Mouse (Mus musculus) ES-Bruce4 (cell line): ENCODE measurements at regions not wholly inside any gene's neighbourhood (a gene's known extent, or its start where the extent isn't known, plus 50 kb on each side); places are given as distances from the start of the nearest gene placed in this dataset.

Source experiments
- H3K27ac ChIP-seq: 2 replicates; pipeline ENCODE4 v1.5.1; 2012; ENCODE audit warnings: low read length, inconsistent platforms; ENCODE audit not compliant: insufficient read depth
- H3K27me3 ChIP-seq: 2 replicates; pipeline ENCODE4 v1.6.1; 2012; ENCODE audit warnings: mild to moderate bottlenecking, low read length, inconsistent platforms; ENCODE audit not compliant: control insufficient read depth, poor library complexity, insufficient read depth, severe bottlenecking
- H3K36me3 ChIP-seq: 2 replicates; pipeline ENCODE4 v1.6.1; 2012; ENCODE audit warnings: inconsistent platforms, mild to moderate bottlenecking, low read length, moderate library complexity; ENCODE audit not compliant: control insufficient read depth, poor library complexity, insufficient read depth, severe bottlenecking
- H3K4me1 ChIP-seq: one replicate; pipeline ENCODE4 v1.8.1; 2011; ENCODE audit warnings: low read length; ENCODE audit not compliant: control insufficient read depth, insufficient read depth
- H3K4me3 ChIP-seq: 2 replicates; pipeline ENCODE4 v1.5.1; 2011; ENCODE audit warnings: low read depth, mild to moderate bottlenecking, low read length
- H3K9ac ChIP-seq: 2 replicates; pipeline ENCODE4 v1.6.1; 2012; ENCODE audit warnings: low read depth, mild to moderate bottlenecking, inconsistent platforms; ENCODE audit not compliant: poor library complexity, severe bottlenecking
- H3K9me3 ChIP-seq: replicated peaks from 2 replicates; pipeline ENCODE4 v1.6.1; 2012; ENCODE audit warnings: mild to moderate bottlenecking, low read length, inconsistent platforms; ENCODE audit not compliant: control insufficient read depth, poor library complexity, insufficient read depth, severe bottlenecking
- CTCF ChIP-seq: IDR thresholded peaks from one replicate; pipeline ENCODE4 v1.8.1; 2011; ENCODE audit warnings: low read depth, low read length
- EP300 ChIP-seq: IDR thresholded peaks from 2 replicates; pipeline ENCODE4 v1.6.1; 2011; ENCODE audit warnings: low read depth, low read length; ENCODE audit not compliant: insufficient read depth
- POLR2A ChIP-seq: IDR thresholded peaks from one replicate; pipeline ENCODE4 v1.8.1; 2011; ENCODE audit warnings: low read length; ENCODE audit not compliant: insufficient read depth

GRCm38 (mm10) chr11:55663108-55663507, 55.1 kb upstream of the Glra1 start:
- Histone ChIP-seq H3K36me3 (no peaks in the 10 kb centered on the region), H3K9me3 (no peaks in the 10 kb centered on the region), H3K27ac (no peak overlapping the region), H3K27me3 (no peaks in the 10 kb centered on the region), H3K9ac (no peak overlapping the region), H3K4me1 (no peaks in the 10 kb centered on the region), H3K4me3 (no peak overlapping the region)
- TF ChIP-seq EP300 (no peak), CTCF (no peak), POLR2A (no peak)

GRCm38 (mm10) chr11:55662283-55662682, 54.3 kb upstream of the Glra1 start:
- Histone ChIP-seq H3K36me3 (no peaks in the 10 kb centered on the region), H3K9me3 (no peaks in the 10 kb centered on the region), H3K27ac (no peak overlapping the region), H3K4me3 (no peak overlapping the region), H3K4me1 (no peaks in the 10 kb centered on the region), H3K9ac (no peak overlapping the region), H3K27me3 (no peaks in the 10 kb centered on the region)
- TF ChIP-seq CTCF (no peak), POLR2A (no peak), EP300 (no peak)
